Mouse (Mus musculus) neural tube, embryonic 11.5 days (tissue): ENCODE results near the gene Pold2. TPM values are rescaled to one million over a fixed set of nuclear protein-coding genes. Genes with fewer than 3 reads are reported as not detected.
A peak's percentile ranks its signal among the peaks of the same experiment; 100 is the strongest.

Experiments
- ATAC-seq: fragments of 200-750 bp; cut with Nextera tagmentation; 2 replicates; pipeline ENCODE4 v1.8.0; 2017; ENCODE audit warnings: moderate number of reproducible peaks, mild to moderate bottlenecking, moderate TSS enrichment, moderate library complexity; ENCODE audit not compliant: insufficient read depth, low FRiP score, low TSS enrichment
- DNase-seq: peaks from one replicate; pipeline ENCODE4 v3.0.0-alpha.2; 2015; ENCODE audit warnings: low spot score
- H3K27ac ChIP-seq: fragments of 300-500 bp; sonication (generic); 2 replicates; pipeline ENCODE4 v1.5.1; 2014; ENCODE audit warnings: low read depth, mild to moderate bottlenecking, low read length
- H3K27me3 ChIP-seq: fragments of 300-500 bp; sonication (generic); 2 replicates; pipeline ENCODE4 v1.6.1; 2014; ENCODE audit warnings: mild to moderate bottlenecking, low read length, mixed read lengths; ENCODE audit not compliant: control insufficient read depth, insufficient read depth
- H3K36me3 ChIP-seq: fragments of 300-500 bp; sonication (generic); 2 replicates; pipeline ENCODE4 v1.6.1; 2014; ENCODE audit warnings: mild to moderate bottlenecking, low read length, moderate library complexity, mixed read lengths; ENCODE audit not compliant: control insufficient read depth, insufficient read depth
- H3K4me1 ChIP-seq: fragments of 300-500 bp; sonication (generic); 2 replicates; pipeline ENCODE4 v1.6.1; 2014; ENCODE audit warnings: low read length, mixed read lengths; ENCODE audit not compliant: control insufficient read depth, insufficient read depth
- H3K4me2 ChIP-seq: fragments of 300-500 bp; sonication (generic); 2 replicates; pipeline ENCODE4 v1.6.1; 2014; ENCODE audit warnings: low read depth, mild to moderate bottlenecking, moderate library complexity
- H3K4me3 ChIP-seq: fragments of 300-500 bp; sonication (generic); 2 replicates; pipeline ENCODE4 v1.5.1; 2014; ENCODE audit warnings: low read depth, low read length
- H3K9ac ChIP-seq: fragments of 300-500 bp; sonication (generic); 2 replicates; pipeline ENCODE4 v1.6.1; 2014; ENCODE audit warnings: mild to moderate bottlenecking, low read length
- H3K9me3 ChIP-seq: fragments of 300-500 bp; sonication (generic); 2 replicates; pipeline ENCODE4 v1.6.1; 2016; ENCODE audit warnings: low read length; ENCODE audit not compliant: control insufficient read depth
- WGBS: fragments of 180-500 bp; shearing (Covaris S2); extraction: QIAGEN DNeasy Blood & Tissue Kit; methylation state at CpG from one replicate; pipeline ENCODE4 v1.1.7; 2014; 5-methylcytosine and 5-hydroxymethylcytosine counted together
- polyA plus RNA-seq: library from polyadenylated mRNA; unstranded; fragments of >200 nt; fragmentation: Nextera tagmentation; extraction: Ambion mirVana; gene quantifications from 2 replicates; pipeline ENCODE4 v1.2.1, GENCODE M21; 2014

Pold2 gene
- polyA plus RNA-seq, 1 experiment from 2014 or later = 102 TPM

DNA sequence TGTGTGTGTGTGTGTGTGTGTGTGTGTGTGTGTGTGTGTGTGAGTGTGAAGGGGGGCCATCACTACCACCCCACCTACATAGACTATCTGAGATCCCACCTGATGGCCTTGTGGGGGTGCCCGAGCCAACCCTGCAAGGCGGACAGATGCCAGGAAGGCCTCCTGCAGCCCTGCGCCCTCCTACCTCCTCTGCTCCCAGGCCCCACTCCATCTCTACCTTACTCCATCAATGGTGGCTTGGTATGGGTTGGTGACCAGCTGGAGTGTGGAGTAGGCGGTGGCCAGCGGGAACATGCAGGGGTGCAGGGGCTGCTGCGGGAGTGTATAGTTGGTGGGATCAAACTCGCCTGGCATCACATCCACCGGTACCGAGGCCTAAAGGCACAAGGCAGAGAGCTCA lies 4.9 kb downstream of the Pold2 start:
- peaks cover 13% of the 10 kb centered on the region for H3K36me3 ChIP-seq
- WGBS = over 99% methylated on average over 9 of the region's 9 CpGs
- H3K9ac ChIP-seq = no peak overlapping the region
- peaks cover 11% of the 10 kb centered on the region for H3K4me1 ChIP-seq
- H3K27me3 ChIP-seq = no peaks in the 10 kb centered on the region
- no peaks in the 10 kb centered on the region for H3K9me3 ChIP-seq
- ATAC-seq (no peak), DNase-seq (no peak)
- H3K4me2 ChIP-seq = no peak overlapping the region
- no peak overlapping the region for H3K4me3 ChIP-seq
- H3K27ac ChIP-seq = no peak overlapping the region

DNA sequence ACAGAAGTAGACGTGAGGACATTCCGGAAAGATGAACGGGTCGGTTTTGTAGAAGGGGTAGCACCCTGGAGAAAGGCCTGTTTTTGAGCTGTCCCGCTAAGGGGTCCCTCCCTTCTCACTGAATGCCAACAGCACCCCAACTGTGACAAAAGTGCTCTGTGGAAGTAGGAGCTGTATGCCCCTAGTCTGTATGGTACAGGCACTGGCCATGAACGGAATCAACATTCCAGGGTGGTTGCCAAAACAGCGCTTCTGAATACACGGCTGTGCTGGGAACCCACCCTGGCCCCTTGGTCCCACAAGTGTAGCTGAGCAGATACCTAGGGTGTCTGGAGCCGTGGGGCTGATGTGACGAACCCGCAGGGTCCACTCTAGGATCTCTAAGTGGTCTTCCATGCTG lies 5.4 kb downstream of the Pold2 start:
- WGBS = 94% methylated on average over 11 of the region's 11 CpGs
- Histone ChIP-seq H3K9me3 (no peaks in the 10 kb centered on the region), H3K36me3 (peaks cover 13% of the 10 kb centered on the region), H3K4me1 (peaks cover 11% of the 10 kb centered on the region), H3K4me2 (no peak overlapping the region), H3K27ac (no peak overlapping the region), H3K9ac (no peak overlapping the region), H3K27me3 (no peaks in the 10 kb centered on the region), H3K4me3 (no peak overlapping the region)
- DNase-seq (no peak), ATAC-seq (no peak)

GRCm38 (mm10) chr11:5870069-5870468 lies 8.0 kb downstream of the Pold2 start:
- H3K4me2 ChIP-seq = no peak overlapping the region
- ATAC-seq = no peak
- H3K9me3 ChIP-seq = no peaks in the 10 kb centered on the region
- H3K9ac ChIP-seq = no peak overlapping the region
- no peak overlapping the region for H3K27ac ChIP-seq
- H3K27me3 ChIP-seq = no peaks in the 10 kb centered on the region
- H3K4me3 ChIP-seq = no peak overlapping the region
- WGBS = 89% methylated on average over 16 of the region's 16 CpGs
- no peak for DNase-seq
- peaks cover 13% of the 10 kb centered on the region for H3K36me3 ChIP-seq
- no peaks in the 10 kb centered on the region for H3K4me1 ChIP-seq

DNA sequence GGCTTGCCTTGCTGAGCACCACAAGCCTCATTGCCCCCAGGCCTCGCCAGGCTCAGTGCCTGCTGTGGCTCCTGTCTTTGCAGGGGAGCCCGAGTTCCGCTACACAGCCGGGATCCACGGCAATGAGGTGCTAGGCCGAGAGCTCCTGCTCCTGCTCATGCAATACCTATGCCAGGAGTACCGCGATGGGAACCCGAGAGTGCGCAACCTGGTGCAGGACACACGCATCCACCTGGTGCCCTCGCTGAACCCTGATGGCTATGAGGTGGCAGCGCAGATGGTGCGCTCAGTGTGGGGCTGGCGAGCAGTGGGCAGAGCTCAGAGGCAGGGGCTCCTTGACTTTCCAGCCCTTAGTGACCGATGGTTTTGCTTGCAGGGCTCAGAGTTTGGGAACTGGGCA lies 8.8 kb downstream of the Pold2 start:
- Histone ChIP-seq H3K4me3 (no peak overlapping the region), H3K27ac (no peak overlapping the region), H3K4me2 (no peak overlapping the region), H3K27me3 (no peaks in the 10 kb centered on the region), H3K9me3 (no peaks in the 10 kb centered on the region), H3K4me1 (no peaks in the 10 kb centered on the region), H3K9ac (no peak overlapping the region), H3K36me3 (peaks cover 11% of the 10 kb centered on the region)
- ATAC-seq = no peak
- 93% methylated on average over 16 of the region's 16 CpGs for WGBS
- no peak for DNase-seq

DNA sequence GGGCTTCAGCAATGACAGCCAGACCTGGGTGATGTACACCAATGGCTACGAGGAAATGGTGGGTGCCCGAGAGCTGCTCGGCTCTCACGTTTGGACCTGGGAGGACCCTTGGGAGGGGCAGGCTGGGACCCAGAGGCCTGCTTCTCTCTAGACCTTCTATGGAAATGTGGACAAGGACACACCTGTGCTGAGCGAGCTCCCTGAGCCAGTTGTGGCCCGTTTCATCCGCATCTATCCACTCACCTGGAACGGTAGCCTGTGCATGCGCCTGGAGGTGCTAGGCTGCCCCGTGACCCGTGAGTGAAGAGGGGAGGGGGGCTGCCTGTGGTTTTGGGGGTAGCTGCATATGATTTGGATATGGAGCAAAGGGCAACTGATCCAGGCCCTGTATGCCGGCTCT lies 9.8 kb downstream of the Pold2 start:
- DNase-seq (no peak), ATAC-seq (no peak)
- Histone ChIP-seq H3K4me3 (no peak overlapping the region), H3K9ac (no peak overlapping the region), H3K4me1 (no peaks in the 10 kb centered on the region; the same call in 1 of the 2 replicates), H3K36me3 (peaks cover 8% of the 10 kb centered on the region), H3K27ac (no peak overlapping the region), H3K4me2 (no peak overlapping the region), H3K27me3 (no peaks in the 10 kb centered on the region; the same call in 1 of the 2 replicates), H3K9me3 (no peaks in the 10 kb centered on the region)
- 94% methylated on average over 12 of the region's 12 CpGs for WGBS

GRCm38 (mm10) chr11:5867196-5867595 lies 10.9 kb downstream of the Pold2 start:
- no peak for DNase-seq
- H3K36me3 ChIP-seq = peaks cover under 1% of the 10 kb centered on the region; the same call in 1 of the 2 replicates
- no peak overlapping the region for H3K4me3 ChIP-seq
- H3K27ac ChIP-seq = no peak overlapping the region
- no peaks in the 10 kb centered on the region for H3K9me3 ChIP-seq
- ATAC-seq = no peak
- no peak overlapping the region for H3K4me2 ChIP-seq
- WGBS = 89% methylated on average over 2 of the region's 2 CpGs
- H3K9ac ChIP-seq = no peak overlapping the region
- H3K4me1 ChIP-seq = no peaks in the 10 kb centered on the region; the same call in 1 of the 2 replicates
- peaks cover 2% of the 10 kb centered on the region; the same call in 1 of the 2 replicates for H3K27me3 ChIP-seq

DNA sequence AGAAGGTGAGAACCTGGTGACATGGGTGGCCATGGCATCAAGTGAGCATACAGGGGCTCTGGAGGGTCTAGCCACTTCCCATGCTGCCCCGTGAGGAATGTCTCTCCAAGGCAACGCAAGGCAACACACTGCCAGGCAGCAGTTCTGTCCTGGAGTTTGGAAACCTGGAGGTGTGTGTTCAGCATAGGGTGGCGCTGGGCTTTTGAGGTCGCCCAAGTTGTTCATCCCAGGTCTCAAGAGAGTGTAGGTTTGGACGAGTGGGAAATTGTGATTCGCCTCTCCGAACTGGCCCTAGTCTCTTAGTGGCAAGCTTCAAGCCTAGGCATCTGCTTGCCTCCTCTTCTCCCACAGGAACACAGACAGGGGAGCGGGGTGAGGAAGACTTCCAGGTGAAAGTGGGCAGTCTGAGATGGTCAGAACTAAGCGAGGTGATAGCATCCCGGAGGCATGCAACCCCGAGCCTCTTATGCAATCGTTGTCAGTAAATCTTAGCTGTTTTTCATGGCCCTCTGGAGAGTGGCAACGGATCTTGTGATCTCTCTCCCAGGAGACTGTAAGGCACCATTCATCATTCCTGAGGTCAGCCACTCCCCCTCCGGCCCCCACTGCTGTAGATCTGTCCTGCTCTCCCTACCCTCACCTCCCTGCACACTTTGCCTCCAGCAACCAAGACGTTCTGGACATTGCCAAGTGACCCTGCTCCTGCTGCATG lies 15.5 kb downstream of the Pold2 start:
- WGBS = 19% methylated on average over 15 of the region's 15 CpGs
- H3K4me1 ChIP-seq = peaks cover 5% of the 10 kb centered on the region; the same call in 1 of the 2 replicates
- peak overlapping the region; percentile 46 for H3K4me2 ChIP-seq
- H3K9ac ChIP-seq = no peak overlapping the region
- ATAC-seq = no peak
- no peaks in the 10 kb centered on the region for H3K36me3 ChIP-seq
- no peak overlapping the region for H3K27ac ChIP-seq
- peaks cover 17% of the 10 kb centered on the region for H3K27me3 ChIP-seq
- H3K4me3 ChIP-seq = peak overlapping the region; percentile 31; the same call in 1 of the 2 replicates
- no peaks in the 10 kb centered on the region for H3K9me3 ChIP-seq
- DNase-seq = no peak

DNA sequence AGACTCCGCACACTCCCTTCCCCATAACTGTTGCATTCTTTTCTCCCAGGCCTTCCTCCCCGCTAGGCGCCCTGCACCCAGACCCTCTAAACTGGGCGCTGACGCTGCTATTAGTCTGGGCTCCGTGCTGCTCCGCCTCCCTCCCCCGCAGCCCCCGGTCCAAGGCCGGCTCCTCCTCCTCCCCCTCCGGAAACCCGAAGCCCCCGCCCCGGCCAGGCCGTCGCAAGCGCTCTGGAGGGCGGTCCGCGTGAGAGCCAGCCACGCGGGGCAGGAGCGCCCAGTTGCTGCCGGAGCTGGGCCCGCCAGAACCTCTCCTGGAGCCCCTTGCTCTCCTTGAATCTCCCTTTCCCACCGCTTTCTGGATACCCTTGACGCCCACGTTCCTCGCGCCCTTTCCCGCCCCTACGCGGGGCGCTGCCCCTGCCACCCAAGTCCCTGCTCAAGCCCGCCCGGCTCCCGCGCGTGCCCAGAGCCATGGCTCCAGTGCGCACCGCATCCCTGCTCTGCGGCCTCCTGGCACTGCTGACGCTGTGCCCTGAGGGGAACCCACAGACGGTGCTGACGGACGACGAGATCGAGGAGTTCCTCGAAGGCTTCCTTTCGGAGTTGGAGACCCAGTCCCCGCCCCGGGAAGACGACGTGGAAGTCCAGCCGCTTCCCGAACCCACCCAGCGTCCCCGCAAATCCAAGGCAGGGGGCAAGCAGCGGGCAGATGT lies 16.3 kb downstream of the Pold2 start, which contains the start of gene Aebp1:
Gene Aebp1, plus strand, starts transcription at position 270 of the 716 bp plus-strand sequence.
- no peak within 1 kb of the TSS for H3K27ac ChIP-seq
- peak within 1 kb of the TSS; percentile 31 for H3K4me3 ChIP-seq
- H3K27me3 ChIP-seq = peaks cover 17% of the 10 kb centered on the region
- H3K4me1 ChIP-seq = peaks cover 5% of the 10 kb centered on the region; the same call in 1 of the 2 replicates
- H3K9ac ChIP-seq = peak within 1 kb of the TSS; percentile 19; the same call in 1 of the 2 replicates
- H3K36me3 ChIP-seq = no peaks in the 10 kb centered on the region
- peak within 1 kb of the TSS; percentile 46 for H3K4me2 ChIP-seq
- H3K9me3 ChIP-seq = no peaks in the 10 kb centered on the region
- DNase-seq = peak; percentile 45
- WGBS = 3% methylated on average over 50 of the region's 59 CpGs
- no peak for ATAC-seq
